Mouse (Mus musculus) lung, embryonic 15.5 days (tissue): ENCODE results near the gene Fbxl13. TPM values are rescaled to one million over a fixed set of nuclear protein-coding genes. Genes with fewer than 3 reads are reported as not detected.

Experiments
- ATAC-seq: fragments of 200-750 bp; cut with Nextera tagmentation; 2 replicates; pipeline ENCODE4 v1.8.0; 2017; ENCODE audit warnings: moderate number of reproducible peaks, borderline replicate concordance; ENCODE audit not compliant: low FRiP score, low TSS enrichment; ENCODE audit errors: extremely low read depth
- H3K27ac ChIP-seq: fragments of 300-500 bp; sonication (generic); 2 replicates; pipeline ENCODE4 v1.5.1; 2015; ENCODE audit warnings: moderate library complexity, mild to moderate bottlenecking, inconsistent platforms
- H3K27me3 ChIP-seq: fragments of 300-500 bp; sonication (generic); 2 replicates; pipeline ENCODE4 v1.6.1; 2015; ENCODE audit warnings: inconsistent platforms
- H3K36me3 ChIP-seq: fragments of 300-500 bp; sonication (generic); 2 replicates; pipeline ENCODE4 v1.6.1; 2015; ENCODE audit warnings: inconsistent platforms
- H3K4me1 ChIP-seq: fragments of 300-500 bp; sonication (generic); 2 replicates; pipeline ENCODE4 v1.6.1; 2015; ENCODE audit warnings: inconsistent platforms
- H3K4me2 ChIP-seq: fragments of 300-500 bp; sonication (generic); 2 replicates; pipeline ENCODE4 v1.6.1; 2015; ENCODE audit warnings: inconsistent platforms, mild to moderate bottlenecking, moderate library complexity
- H3K4me3 ChIP-seq: fragments of 300-500 bp; sonication (generic); 2 replicates; pipeline ENCODE4 v1.5.1; 2015; ENCODE audit warnings: mild to moderate bottlenecking, inconsistent platforms
- H3K9ac ChIP-seq: fragments of 300-500 bp; sonication (generic); 2 replicates; pipeline ENCODE4 v1.6.1; 2015; ENCODE audit warnings: inconsistent platforms
- H3K9me3 ChIP-seq: fragments of 300-500 bp; sonication (generic); 2 replicates; pipeline ENCODE4 v1.6.1; 2016; ENCODE audit warnings: inconsistent platforms
- WGBS: fragments of 180-500 bp; shearing (Covaris S2); methylation state at CpG from one replicate; pipeline ENCODE4 v1.1.7; 2015; 5-methylcytosine and 5-hydroxymethylcytosine counted together
- polyA plus RNA-seq: library from polyadenylated mRNA; unstranded; fragments of >200 nt; fragmentation: Nextera tagmentation; extraction: Ambion mirVana; gene quantifications from 2 replicates; pipeline ENCODE4 v1.2.1, GENCODE M21; 2015

The Fbxl13 gene
- polyA plus RNA-seq, 1 experiment from 2014 or later, result 0.72 TPM

- Histone ChIP-seq H3K4me3 (no peak overlapping the region), H3K36me3 (no peaks in the 10 kb centered on the region), H3K4me2 (no peak overlapping the region), H3K9me3 (no peaks in the 10 kb centered on the region), H3K27ac (no peak overlapping the region), H3K27me3 (no peaks in the 10 kb centered on the region), H3K4me1 (peaks cover 8% of the 10 kb centered on the region), H3K9ac (no peak overlapping the region)
- ATAC-seq, result no peak
- 81% methylated on average over 5 of the region's 5 CpGs for WGBS
These were observed 112.5 kb downstream of the Fbxl13 start for GRCm38 (mm10) chr5:21532921-21533320.

GRCm38 (mm10) chr5:21532126-21532525, 113.3 kb downstream of the Fbxl13 start:
- WGBS, result 85% methylated on average over 2 of the region's 2 CpGs

GRCm38 (mm10) chr5:21529110-21529720, 116.2 kb downstream of the Fbxl13 start:
- Histone ChIP-seq H3K4me3 (no peak overlapping the region), H3K9ac (no peak overlapping the region), H3K36me3 (no peaks in the 10 kb centered on the region), H3K9me3 (no peaks in the 10 kb centered on the region), H3K4me1 (peaks cover 22% of the 10 kb centered on the region), H3K4me2 (no peak overlapping the region), H3K27me3 (no peaks in the 10 kb centered on the region), H3K27ac (peak overlapping the region; percentile 86)
- ATAC-seq, result no peak
- WGBS, result 83% methylated on average over 8 of the region's 8 CpGs

More at GRCm38 (mm10) chr5:21532126-21532525, 113.3 kb downstream of the Fbxl13 start:
- no peak overlapping the region for H3K9ac ChIP-seq
- no peak overlapping the region for H3K4me2 ChIP-seq
- no peak for ATAC-seq
- no peaks in the 10 kb centered on the region for H3K27me3 ChIP-seq
- H3K4me3 ChIP-seq, result no peak overlapping the region
- no peak overlapping the region for H3K27ac ChIP-seq
- H3K9me3 ChIP-seq, result no peaks in the 10 kb centered on the region
- H3K4me1 ChIP-seq, result peaks cover 15% of the 10 kb centered on the region
- no peaks in the 10 kb centered on the region for H3K36me3 ChIP-seq

GRCm38 (mm10) chr5:21528068-21528842, 117.2 kb downstream of the Fbxl13 start:
- H3K27ac ChIP-seq, result peak overlapping the region; percentile 86
- peaks cover 22% of the 10 kb centered on the region for H3K4me1 ChIP-seq
- ATAC-seq, result peak; percentile 91
- H3K27me3 ChIP-seq, result no peaks in the 10 kb centered on the region
- H3K4me2 ChIP-seq, result no peak overlapping the region; the same call in 1 of the 2 replicates
- H3K4me3 ChIP-seq, result no peak overlapping the region
- H3K36me3 ChIP-seq, result no peaks in the 10 kb centered on the region
- H3K9me3 ChIP-seq, result no peaks in the 10 kb centered on the region
- WGBS, result 53% methylated on average over 15 of the region's 15 CpGs
- no peak overlapping the region for H3K9ac ChIP-seq

GRCm38 (mm10) chr5:21527488-21527911, 117.9 kb downstream of the Fbxl13 start:
- H3K36me3 ChIP-seq, result no peaks in the 10 kb centered on the region
- peak; percentile 86; the same call in 1 of the 2 replicates for ATAC-seq
- 28% methylated on average over 4 of the region's 4 CpGs for WGBS

GRCm38 (mm10) chr5:21526835-21527485, 118.5 kb downstream of the Fbxl13 start:
- Histone ChIP-seq H3K27ac (peak overlapping the region; percentile 86), H3K4me2 (0 out of 2 replicates have a peak overlapping the region, but pooled peaks have one; percentile 16), H3K9ac (no peak overlapping the region), H3K4me1 (peaks cover 22% of the 10 kb centered on the region), H3K9me3 (no peaks in the 10 kb centered on the region), H3K4me3 (no peak overlapping the region), H3K27me3 (no peaks in the 10 kb centered on the region), H3K36me3 (no peaks in the 10 kb centered on the region)
- WGBS, result 55% methylated on average over 11 of the region's 11 CpGs
- peak; percentile 29; the same call in 1 of the 2 replicates for ATAC-seq

More at GRCm38 (mm10) chr5:21527488-21527911, 117.9 kb downstream of the Fbxl13 start:
- Histone ChIP-seq H3K9me3 (no peaks in the 10 kb centered on the region), H3K4me1 (peaks cover 22% of the 10 kb centered on the region), H3K9ac (no peak overlapping the region), H3K27me3 (no peaks in the 10 kb centered on the region), H3K27ac (peak overlapping the region; percentile 86), H3K4me3 (no peak overlapping the region), H3K4me2 (0 out of 2 replicates have a peak overlapping the region, but pooled peaks have one; percentile 16)

- 84% methylated on average over 3 of the region's 3 CpGs for WGBS
These were observed 126.3 kb downstream of the Fbxl13 start for GRCm38 (mm10) chr5:21519166-21519565.

GRCm38 (mm10) chr5:21518207-21518606, 127.2 kb downstream of the Fbxl13 start:
- WGBS, result 77% methylated on average over 4 of the region's 4 CpGs

More at GRCm38 (mm10) chr5:21519166-21519565, 126.3 kb downstream of the Fbxl13 start:
- H3K9me3 ChIP-seq, result no peaks in the 10 kb centered on the region
- H3K36me3 ChIP-seq, result no peaks in the 10 kb centered on the region
- H3K4me3 ChIP-seq, result no peak overlapping the region
- no peak overlapping the region for H3K9ac ChIP-seq
- no peaks in the 10 kb centered on the region for H3K27me3 ChIP-seq
- H3K4me1 ChIP-seq, result no peaks in the 10 kb centered on the region
- H3K27ac ChIP-seq, result no peak overlapping the region
- no peak overlapping the region for H3K4me2 ChIP-seq
- ATAC-seq, result no peak

GRCm38 (mm10) chr5:21517562-21517961, 127.9 kb downstream of the Fbxl13 start:
- Histone ChIP-seq H3K9ac (no peak overlapping the region), H3K4me2 (no peak overlapping the region), H3K27ac (no peak overlapping the region), H3K4me3 (no peak overlapping the region), H3K9me3 (no peaks in the 10 kb centered on the region), H3K36me3 (no peaks in the 10 kb centered on the region), H3K4me1 (no peaks in the 10 kb centered on the region), H3K27me3 (no peaks in the 10 kb centered on the region)
- 89% methylated on average over 2 of the region's 2 CpGs for WGBS
- no peak for ATAC-seq

More at GRCm38 (mm10) chr5:21518207-21518606, 127.2 kb downstream of the Fbxl13 start:
- H3K4me1 ChIP-seq, result no peaks in the 10 kb centered on the region
- H3K27ac ChIP-seq, result no peak overlapping the region
- no peaks in the 10 kb centered on the region for H3K36me3 ChIP-seq
- H3K4me3 ChIP-seq, result no peak overlapping the region
- no peaks in the 10 kb centered on the region for H3K27me3 ChIP-seq
- no peak overlapping the region for H3K4me2 ChIP-seq
- ATAC-seq, result no peak
- H3K9me3 ChIP-seq, result no peaks in the 10 kb centered on the region
- no peak overlapping the region for H3K9ac ChIP-seq

GRCm38 (mm10) chr5:21513363-21513762, 132.1 kb downstream of the Fbxl13 start:
- Histone ChIP-seq H3K27me3 (no peaks in the 10 kb centered on the region), H3K9me3 (no peaks in the 10 kb centered on the region), H3K4me2 (no peak overlapping the region), H3K9ac (no peak overlapping the region), H3K36me3 (no peaks in the 10 kb centered on the region), H3K4me1 (no peaks in the 10 kb centered on the region), H3K4me3 (no peak overlapping the region), H3K27ac (no peak overlapping the region)
- ATAC-seq, result 0 out of 2 replicates have a peak, but pooled peaks have one; percentile 35
- WGBS, result 41% methylated on average over 10 of the region's 10 CpGs

- 54% methylated on average over 4 of the region's 4 CpGs for WGBS
- no peaks in the 10 kb centered on the region for H3K36me3 ChIP-seq
- H3K9me3 ChIP-seq, result no peaks in the 10 kb centered on the region
- no peak for ATAC-seq
- no peak overlapping the region for H3K4me2 ChIP-seq
- no peaks in the 10 kb centered on the region for H3K27me3 ChIP-seq
- no peak overlapping the region for H3K4me3 ChIP-seq
- H3K4me1 ChIP-seq, result no peaks in the 10 kb centered on the region
- H3K27ac ChIP-seq, result no peak overlapping the region
- H3K9ac ChIP-seq, result no peak overlapping the region
These were observed 135.6 kb downstream of the Fbxl13 start for GRCm38 (mm10) chr5:21509801-21510200.
